Mouse (Mus musculus) cortical plate, adult 2 months (tissue): ENCODE results near the gene 6330409D20Rik.

Source experiments
- CTCF ChIP-seq: fragments of 200-500 bp; IDR thresholded peaks from 2 replicates; pipeline ENCODE4 v1.5.1; 2011; ENCODE audit warnings: mild to moderate bottlenecking, control low read depth, low read length; ENCODE audit not compliant: insufficient read depth; ENCODE audit errors: extremely low read depth
- POLR2A ChIP-seq: fragments of 200-500 bp; IDR thresholded peaks from 2 replicates; pipeline ENCODE4 v1.6.1; 2011; ENCODE audit warnings: mild to moderate bottlenecking, low read length, control low read depth; ENCODE audit not compliant: insufficient read depth; ENCODE audit errors: extremely low read depth

DNA sequence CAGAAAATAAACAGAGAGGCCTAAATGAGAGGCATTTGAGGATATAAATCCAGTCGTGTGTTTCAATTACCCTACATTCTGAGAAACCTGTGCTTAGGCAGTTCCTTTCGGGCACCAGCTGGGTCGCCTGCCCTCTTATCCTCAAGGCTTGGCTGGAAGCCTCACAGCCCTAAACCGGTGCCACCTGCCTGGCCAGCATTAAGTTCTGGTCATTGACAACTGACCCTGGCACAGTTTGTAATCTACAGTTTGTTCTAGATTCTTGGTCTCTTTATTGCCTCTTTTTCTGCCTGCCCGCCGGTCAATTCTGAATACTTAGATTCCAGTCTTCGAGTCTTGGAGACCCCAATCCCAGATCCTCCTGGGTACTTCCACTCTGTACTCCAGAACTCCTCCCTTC is 47.5 kb downstream of the 6330409D20Rik start:
- TF ChIP-seq CTCF = no peak
- no peak for TF ChIP-seq POLR2A
